Mouse (Mus musculus) lung, embryonic 14.5 days (tissue): ENCODE data around the gene Gm21882. TPM values are rescaled to one million over a fixed set of nuclear protein-coding genes. Genes with fewer than 3 reads are reported as not detected.
"Not testable (repeated sequence)": the region's sequence is repeated elsewhere in the genome, so short reads cannot be mapped to it uniquely, and the experiment has no call there.

ENCODE experiments used
- ATAC-seq: fragments of 200-750 bp; cut with Nextera tagmentation; 2 replicates; pipeline ENCODE4 v1.8.0; 2017; ENCODE audit warnings: mild to moderate bottlenecking, moderate TSS enrichment, moderate library complexity; ENCODE audit not compliant: insufficient read depth
- DNase-seq: peaks from one replicate; pipeline ENCODE4 v3.0.0-alpha.2; 2015
- H3K27ac ChIP-seq: fragments of 300-500 bp; sonication (generic); 2 replicates; pipeline ENCODE4 v1.5.1; 2014; ENCODE audit warnings: low read depth, mild to moderate bottlenecking, moderate library complexity
- H3K27me3 ChIP-seq: fragments of 300-500 bp; sonication (generic); 2 replicates; pipeline ENCODE4 v1.6.1; 2014; ENCODE audit warnings: low read length, control low read depth; ENCODE audit not compliant: insufficient read depth
- H3K36me3 ChIP-seq: fragments of 300-500 bp; sonication (generic); 2 replicates; pipeline ENCODE4 v1.6.1; 2014; ENCODE audit warnings: control low read depth; ENCODE audit not compliant: insufficient read depth
- H3K4me1 ChIP-seq: fragments of 300-500 bp; sonication (generic); 2 replicates; pipeline ENCODE4 v1.6.1; 2014; ENCODE audit warnings: antibody characterized with exemption, control low read depth; ENCODE audit not compliant: insufficient read depth
- H3K4me2 ChIP-seq: fragments of 300-500 bp; sonication (generic); 2 replicates; pipeline ENCODE4 v1.6.1; 2014; ENCODE audit warnings: mild to moderate bottlenecking
- H3K4me3 ChIP-seq: fragments of 300-500 bp; sonication (generic); 2 replicates; pipeline ENCODE4 v1.5.1; 2014; ENCODE audit warnings: low read depth, low read length
- H3K9ac ChIP-seq: fragments of 300-500 bp; sonication (generic); 2 replicates; pipeline ENCODE4 v1.6.1; 2014
- H3K9me3 ChIP-seq: fragments of 300-500 bp; sonication (generic); 2 replicates; pipeline ENCODE4 v1.6.1; 2016; ENCODE audit warnings: low read depth, low read length, control low read depth
- WGBS: fragments of 180-500 bp; shearing (Covaris S2); extraction: QIAGEN DNeasy Blood & Tissue Kit; methylation state at CpG from one replicate; pipeline ENCODE4 v1.1.7; 2014; 5-methylcytosine and 5-hydroxymethylcytosine counted together
- polyA plus RNA-seq: library from polyadenylated mRNA; unstranded; fragments of >200 nt; fragmentation: Nextera tagmentation; extraction: Ambion mirVana; gene quantifications from 2 replicates; pipeline ENCODE4 v1.2.1, GENCODE M21; 2014

The Gm21882 gene
- polyA plus RNA-seq = not detected in 2 replicates

DNA sequence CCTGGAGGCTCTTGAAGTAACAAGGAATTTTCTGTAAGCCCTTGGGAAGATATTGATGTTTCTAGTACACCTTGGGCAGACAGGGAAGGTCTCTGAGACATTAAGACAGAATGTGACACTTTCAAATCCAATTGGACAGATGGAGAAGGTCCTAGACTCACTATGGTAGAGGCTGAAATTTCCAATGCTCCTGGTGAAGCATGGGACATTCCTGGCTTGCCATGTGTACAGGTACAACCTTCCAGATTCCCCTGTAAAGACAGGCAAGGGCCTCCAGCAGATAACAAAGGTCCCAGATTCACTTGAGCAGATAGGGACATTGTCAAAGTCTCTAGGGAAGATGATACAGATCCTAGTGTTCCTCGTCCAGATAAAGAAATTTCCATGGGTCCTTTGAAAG, at the start of gene Gm21882:
Gene Gm21882, minus strand, starts transcription at position 101 of the 400 bp plus-strand sequence.
- not testable (repeated sequence) for H3K9me3 ChIP-seq, H3K4me2 ChIP-seq, H3K27me3 ChIP-seq, DNase-seq, ATAC-seq, H3K4me1 ChIP-seq, H3K4me3 ChIP-seq, H3K27ac ChIP-seq, H3K9ac ChIP-seq, H3K36me3 ChIP-seq
- 11% methylated on average over 1 of the region's 1 CpGs for WGBS

Other genes with a start within 250 kb of the Gm21882 start
- gene Gm21865, start 64.6 kb downstream of the Gm21882 start, polyA plus RNA-seq = not detected in 2 replicates